Mouse (Mus musculus) G1E (cell line): Measurements from ENCODE around the gene Rtp3.

Experiments used
- CTCF ChIP-seq: IDR thresholded peaks from 2 replicates; pipeline ENCODE4 v1.5.1; 2012; ENCODE audit warnings: low read depth, low read length, inconsistent platforms, mixed read lengths
- GATA1 ChIP-seq: IDR thresholded peaks from 2 replicates; pipeline ENCODE4 v1.6.1; 2012; ENCODE audit warnings: borderline replicate concordance, low read length, inconsistent platforms, mixed read lengths
- GATA2 ChIP-seq: IDR thresholded peaks from 2 replicates; pipeline ENCODE4 v1.6.1; 2012; ENCODE audit warnings: low read depth, low read length, inconsistent platforms, borderline replicate concordance
- POLR2AphosphoS5 ChIP-seq: IDR thresholded peaks from 2 replicates; pipeline ENCODE4 v1.6.1; 2012; ENCODE audit warnings: low read depth, low read length, inconsistent platforms; ENCODE audit not compliant: insufficient replicate concordance
- TAL1 ChIP-seq: conservative IDR thresholded peaks from 2 replicates; pipeline ENCODE4 v1.6.1; 2012; ENCODE audit warnings: low read depth, low read length, inconsistent platforms, mixed read lengths

DNA sequence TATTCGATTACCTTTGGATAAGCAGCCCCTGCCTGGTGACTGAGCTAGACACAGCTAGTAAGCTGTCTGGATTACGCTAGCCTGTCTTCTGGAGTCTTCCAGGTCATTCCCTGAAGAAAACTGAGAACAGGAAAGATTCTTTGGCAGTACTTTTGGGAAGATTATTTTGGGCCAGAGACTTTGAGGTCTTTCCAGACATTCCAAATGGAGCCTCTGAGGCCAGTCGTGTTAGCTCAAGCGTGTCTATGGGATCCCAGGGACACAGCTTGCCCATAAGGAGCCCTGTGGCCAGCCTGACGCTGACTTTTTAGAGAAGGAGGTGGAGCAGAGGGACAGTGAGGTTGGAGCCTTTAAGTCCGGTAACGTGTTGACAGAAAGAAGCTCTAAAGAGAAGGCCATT, 54.4 kb downstream of the Rtp3 start:
- no peak for TF ChIP-seq GATA1
- TF ChIP-seq CTCF, result no peak
- TF ChIP-seq TAL1, result no peak
- TF ChIP-seq POLR2AphosphoS5, result no peak
- TF ChIP-seq GATA2, result no peak
